Mouse (Mus musculus) MEL (cell line): ENCODE measurements around the gene Tmem19.

ENCODE experiments used
- CTCF ChIP-seq, 3 experiments: IDR thresholded peaks in 2 of 3; conservative IDR thresholded peaks in 1 of 3; 2 replicates each; pipeline ENCODE4 v1.5.1; 2011 to 2012; ENCODE audit warnings: low read length in 3 of 3, low read depth in 2 of 3, mild to moderate bottlenecking in 2 of 3, improper control_type of control experiment in 1 of 3, inconsistent platforms in 1 of 3, mixed read lengths in 1 of 3, moderate library complexity in 1 of 3; ENCODE audit not compliant: control insufficient read depth in 1 of 3, insufficient read depth in 1 of 3, poor library complexity in 1 of 3, severe bottlenecking in 1 of 3
- GATA1 ChIP-seq: IDR thresholded peaks from 2 replicates; pipeline ENCODE4 v1.6.1; 2011; ENCODE audit warnings: low read depth, low read length, improper control_type of control experiment
- KAT2A ChIP-seq: conservative IDR thresholded peaks from 2 replicates; pipeline ENCODE4 v1.6.1; 2012; ENCODE audit warnings: low read depth, low read length, improper control_type of control experiment, inconsistent platforms
- MAX ChIP-seq: IDR thresholded peaks from 2 replicates; pipeline ENCODE4 v1.6.1; 2011; ENCODE audit warnings: low read length, improper control_type of control experiment
- MEF2A ChIP-seq: IDR thresholded peaks from 2 replicates; pipeline ENCODE4 v1.6.1; 2014; ENCODE audit warnings: low read depth, mild to moderate bottlenecking, inconsistent platforms, low read length, improper control_type of control experiment; ENCODE audit not compliant: poor library complexity, insufficient replicate concordance, severe bottlenecking; ENCODE audit errors: extremely low read depth
- MYC ChIP-seq: IDR thresholded peaks from 2 replicates; pipeline ENCODE4 v1.6.1; 2011; ENCODE audit warnings: low read depth, mild to moderate bottlenecking, low read length, improper control_type of control experiment, moderate library complexity
- POLR2A ChIP-seq, 2 experiments: IDR thresholded peaks; 2 replicates each; pipeline ENCODE4 v1.6.1; 2011 to 2012; ENCODE audit warnings: low read length in 2 of 2, mild to moderate bottlenecking in 2 of 2, control low read depth in 1 of 2, improper control_type of control experiment in 1 of 2, low read depth in 1 of 2, moderate library complexity in 1 of 2; ENCODE audit not compliant: control insufficient read depth in 1 of 2, insufficient read depth in 1 of 2, poor library complexity in 1 of 2
- POLR2AphosphoS2 ChIP-seq: IDR thresholded peaks from 2 replicates; pipeline ENCODE4 v1.6.1; 2011; ENCODE audit warnings: low read length, improper control_type of control experiment
- RAD21 ChIP-seq: IDR thresholded peaks from 2 replicates; pipeline ENCODE4 v1.6.1; 2011; ENCODE audit warnings: mild to moderate bottlenecking, low read depth, low read length, improper control_type of control experiment
- TAL1 ChIP-seq: IDR thresholded peaks from 2 replicates; pipeline ENCODE4 v1.6.1; 2012; ENCODE audit warnings: mild to moderate bottlenecking, inconsistent platforms, low read length, moderate library complexity, mixed read lengths
- ZC3H11A ChIP-seq: IDR thresholded peaks from 2 replicates; pipeline ENCODE4 v1.6.1; 2012; ENCODE audit warnings: low read depth, mild to moderate bottlenecking, inconsistent platforms, low read length, improper control_type of control experiment
- ZMIZ1 ChIP-seq: IDR thresholded peaks from 2 replicates; pipeline ENCODE4 v1.6.1; 2012; ENCODE audit warnings: low read depth, mild to moderate bottlenecking, inconsistent platforms, low read length, improper control_type of control experiment, moderate library complexity
- ZNF384 ChIP-seq: IDR thresholded peaks from 2 replicates; pipeline ENCODE4 v1.6.1; 2012; ENCODE audit warnings: low read depth, mild to moderate bottlenecking, inconsistent platforms, low read length, improper control_type of control experiment

- TF ChIP-seq MAX (no peak), KAT2A (no peak), MYC (no peak), POLR2A (IDR thresholded peaks at IDR 0.05; ENCODE audit: control insufficient read depth in 1 of 2, insufficient read depth in 1 of 2, low read depth in 1 of 2, low read length in 2 of 2, poor library complexity in 1 of 2) (no peak), CTCF (IDR thresholded peaks at IDR 0.05 in 2 of 3, conservative IDR thresholded peaks at IDR 0.05 in 1 of 3; ENCODE audit: control insufficient read depth in 1 of 3, insufficient read depth in 1 of 3, low read depth in 2 of 3, low read length in 3 of 3, poor library complexity in 1 of 3, severe bottlenecking in 1 of 3) (no peak), MEF2A (no peak), RAD21 (no peak), ZNF384 (no peak), TAL1 (no peak), POLR2AphosphoS2 (no peak), ZMIZ1 (no peak), GATA1 (no peak), ZC3H11A (no peak)
Measured at GRCm38 (mm10) chr10:115391076-115391475, 28.8 kb upstream of the Tmem19 start.
